Mouse (Mus musculus) liver, embryonic 14.5 days (tissue): ENCODE measurements around the gene Ttc22.

Source experiments
- CTCF ChIP-seq: IDR thresholded peaks from 2 replicates; pipeline ENCODE4 v1.5.1; 2016; ENCODE audit warnings: antibody characterized with exemption, low read depth, control low read depth
- EP300 ChIP-seq: IDR thresholded peaks from 2 replicates; pipeline ENCODE4 v1.6.1; 2016; ENCODE audit warnings: antibody characterized with exemption, low read depth

- TF ChIP-seq CTCF (peak; percentile 17; the same call in 1 of the 2 replicates), EP300 (no peak)
Measured at GRCm38 (mm10) chr4:106650833-106651527, 28.7 kb downstream of the Ttc22 start, which contains the start of gene Pars2.
